Mouse (Mus musculus) lung, embryonic 14.5 days (tissue): ENCODE results near the gene Vps33b. TPM values are rescaled to one million over a fixed set of nuclear protein-coding genes. Genes with fewer than 3 reads are reported as not detected.
A peak's percentile ranks its signal among the peaks of the same experiment; 100 is the strongest.

Source experiments
- ATAC-seq: fragments of 200-750 bp; cut with Nextera tagmentation; 2 replicates; pipeline ENCODE4 v1.8.0; 2017; ENCODE audit warnings: mild to moderate bottlenecking, moderate TSS enrichment, moderate library complexity; ENCODE audit not compliant: insufficient read depth
- DNase-seq: peaks from one replicate; pipeline ENCODE4 v3.0.0-alpha.2; 2015
- H3K27ac ChIP-seq: fragments of 300-500 bp; sonication (generic); 2 replicates; pipeline ENCODE4 v1.5.1; 2014; ENCODE audit warnings: low read depth, mild to moderate bottlenecking, moderate library complexity
- H3K27me3 ChIP-seq: fragments of 300-500 bp; sonication (generic); 2 replicates; pipeline ENCODE4 v1.6.1; 2014; ENCODE audit warnings: low read length, control low read depth; ENCODE audit not compliant: insufficient read depth
- H3K36me3 ChIP-seq: fragments of 300-500 bp; sonication (generic); 2 replicates; pipeline ENCODE4 v1.6.1; 2014; ENCODE audit warnings: control low read depth; ENCODE audit not compliant: insufficient read depth
- H3K4me1 ChIP-seq: fragments of 300-500 bp; sonication (generic); 2 replicates; pipeline ENCODE4 v1.6.1; 2014; ENCODE audit warnings: antibody characterized with exemption, control low read depth; ENCODE audit not compliant: insufficient read depth
- H3K4me2 ChIP-seq: fragments of 300-500 bp; sonication (generic); 2 replicates; pipeline ENCODE4 v1.6.1; 2014; ENCODE audit warnings: mild to moderate bottlenecking
- H3K4me3 ChIP-seq: fragments of 300-500 bp; sonication (generic); 2 replicates; pipeline ENCODE4 v1.5.1; 2014; ENCODE audit warnings: low read depth, low read length
- H3K9ac ChIP-seq: fragments of 300-500 bp; sonication (generic); 2 replicates; pipeline ENCODE4 v1.6.1; 2014
- H3K9me3 ChIP-seq: fragments of 300-500 bp; sonication (generic); 2 replicates; pipeline ENCODE4 v1.6.1; 2016; ENCODE audit warnings: low read depth, low read length, control low read depth
- CTCF ChIP-seq: IDR thresholded peaks from 2 replicates; pipeline ENCODE4 v1.5.1; 2016; ENCODE audit warnings: antibody characterized with exemption, low read depth
- WGBS: fragments of 180-500 bp; shearing (Covaris S2); extraction: QIAGEN DNeasy Blood & Tissue Kit; methylation state at CpG from one replicate; pipeline ENCODE4 v1.1.7; 2014; 5-methylcytosine and 5-hydroxymethylcytosine counted together
- polyA plus RNA-seq: library from polyadenylated mRNA; unstranded; fragments of >200 nt; fragmentation: Nextera tagmentation; extraction: Ambion mirVana; gene quantifications from 2 replicates; pipeline ENCODE4 v1.2.1, GENCODE M21; 2014

Vps33b gene
- polyA plus RNA-seq, 1 experiment from 2014 or later: 11.6 TPM

DNA sequence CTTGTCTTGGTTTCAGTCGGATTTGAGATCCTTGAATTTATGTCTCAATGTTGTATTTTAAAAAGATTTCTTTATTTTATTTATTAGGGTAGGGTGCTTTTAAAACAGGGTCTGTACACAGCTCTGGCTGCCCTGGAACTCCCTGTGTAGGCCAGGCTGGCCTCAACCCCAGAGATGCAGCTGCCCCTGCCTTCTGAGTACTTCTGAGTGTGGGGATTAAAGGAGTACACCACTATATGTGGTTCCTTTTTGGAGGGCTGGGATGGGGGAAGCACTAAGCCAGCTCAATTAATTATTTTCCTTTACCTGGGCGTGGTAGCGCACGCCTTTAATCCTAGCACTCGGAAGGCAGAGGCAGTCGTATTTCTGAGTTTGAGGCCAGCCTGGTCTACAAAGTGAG lies 27.0 kb downstream of the Vps33b start:
- ATAC-seq (no peak), DNase-seq (no peak)
- Histone ChIP-seq H3K36me3 (peaks cover 27% of the 10 kb centered on the region), H3K9me3 (no peaks in the 10 kb centered on the region), H3K4me3 (no peak overlapping the region), H3K4me2 (peak overlapping the region; percentile 73), H3K27me3 (no peaks in the 10 kb centered on the region), H3K27ac (no peak overlapping the region), H3K9ac (no peak overlapping the region), H3K4me1 (peaks cover 7% of the 10 kb centered on the region; the same call in 1 of the 2 replicates)
- TF ChIP-seq CTCF: no peak
- 90% methylated on average over 6 of the region's 6 CpGs for WGBS

DNA sequence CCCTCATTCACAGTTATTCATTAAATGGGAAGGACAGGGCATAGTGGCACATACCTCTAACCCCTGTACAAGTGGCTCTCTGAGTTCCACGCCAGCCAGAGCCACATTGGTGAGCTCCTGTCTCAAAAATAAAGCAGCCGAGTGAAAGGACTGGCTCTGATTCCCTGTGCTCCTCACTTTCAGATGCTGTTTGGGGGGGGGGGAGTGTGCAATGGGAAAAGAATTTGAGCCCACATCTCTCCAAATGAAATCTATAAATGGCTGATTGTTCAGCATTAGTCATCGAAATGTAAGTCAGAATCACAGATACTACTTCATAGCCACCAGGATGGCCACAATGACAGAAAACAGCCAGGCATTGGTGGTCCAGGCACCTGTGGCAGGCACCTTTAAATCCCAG lies 27.6 kb downstream of the Vps33b start:
- DNase-seq: no peak
- Histone ChIP-seq H3K4me2 (no peak overlapping the region), H3K4me3 (no peak overlapping the region), H3K36me3 (peaks cover 33% of the 10 kb centered on the region), H3K9ac (peak overlapping the region; percentile 18; the same call in 1 of the 2 replicates), H3K4me1 (peaks cover 7% of the 10 kb centered on the region; the same call in 1 of the 2 replicates), H3K27ac (no peak overlapping the region), H3K9me3 (no peaks in the 10 kb centered on the region), H3K27me3 (no peaks in the 10 kb centered on the region)
- no peak for ATAC-seq
- no peak for TF ChIP-seq CTCF
- WGBS: 82% methylated on average over 3 of the region's 3 CpGs

DNA sequence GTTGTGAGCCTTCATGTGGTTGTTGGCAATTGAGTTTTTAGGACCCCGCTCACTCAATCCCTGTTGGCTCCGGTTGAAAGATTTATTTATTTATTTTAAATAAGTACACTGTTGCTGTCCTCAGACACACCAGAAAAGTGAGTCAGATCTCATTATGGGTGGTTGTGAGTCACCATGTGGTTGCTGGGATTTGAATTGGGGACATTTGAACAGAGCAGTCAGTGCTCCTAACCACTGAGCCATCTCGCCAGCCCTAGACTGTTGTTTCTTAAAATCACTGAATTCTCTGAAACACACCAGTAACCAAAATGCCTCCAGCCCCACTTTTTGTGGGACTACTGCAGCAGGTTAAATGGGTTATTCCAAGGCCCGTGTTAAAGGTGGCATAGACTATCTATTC lies 29.3 kb downstream of the Vps33b start:
- Histone ChIP-seq H3K9me3 (no peaks in the 10 kb centered on the region), H3K27me3 (no peaks in the 10 kb centered on the region), H3K9ac (no peak overlapping the region), H3K4me1 (peaks cover 7% of the 10 kb centered on the region; the same call in 1 of the 2 replicates), H3K27ac (no peak overlapping the region), H3K4me3 (no peak overlapping the region), H3K4me2 (no peak overlapping the region), H3K36me3 (peaks cover 48% of the 10 kb centered on the region)
- ATAC-seq (no peak), DNase-seq (no peak)
- TF ChIP-seq CTCF: no peak
- WGBS: 87% methylated on average over 4 of the region's 4 CpGs

DNA sequence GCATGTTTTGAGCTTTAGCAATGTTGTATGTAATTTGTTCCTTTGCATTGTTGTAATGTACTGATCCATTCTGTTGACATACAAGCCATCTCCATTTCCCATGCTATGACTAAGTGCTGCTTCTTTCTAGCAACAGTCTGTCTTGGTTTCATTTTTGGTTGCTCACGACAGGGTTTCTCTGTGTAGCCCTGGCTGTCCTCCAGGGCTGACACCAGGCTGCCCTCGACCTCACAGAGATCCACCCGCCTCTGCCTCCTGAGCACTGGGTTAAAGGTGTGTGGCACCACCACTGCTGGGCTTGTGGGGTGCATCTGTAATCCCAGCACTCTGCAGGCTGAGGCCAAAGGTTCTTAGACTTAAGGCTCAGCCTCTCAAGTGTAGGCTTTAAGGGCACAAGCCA lies 30.1 kb downstream of the Vps33b start:
- no peak overlapping the region for H3K27ac ChIP-seq
- peaks cover 7% of the 10 kb centered on the region; the same call in 1 of the 2 replicates for H3K4me1 ChIP-seq
- no peak overlapping the region for H3K9ac ChIP-seq
- ATAC-seq (no peak), DNase-seq (no peak)
- no peaks in the 10 kb centered on the region for H3K27me3 ChIP-seq
- WGBS: 87% methylated on average over 3 of the region's 3 CpGs
- no peak overlapping the region for H3K4me2 ChIP-seq
- H3K4me3 ChIP-seq: no peak overlapping the region
- no peak for TF ChIP-seq CTCF
- peaks cover 56% of the 10 kb centered on the region for H3K36me3 ChIP-seq
- H3K9me3 ChIP-seq: no peaks in the 10 kb centered on the region

DNA sequence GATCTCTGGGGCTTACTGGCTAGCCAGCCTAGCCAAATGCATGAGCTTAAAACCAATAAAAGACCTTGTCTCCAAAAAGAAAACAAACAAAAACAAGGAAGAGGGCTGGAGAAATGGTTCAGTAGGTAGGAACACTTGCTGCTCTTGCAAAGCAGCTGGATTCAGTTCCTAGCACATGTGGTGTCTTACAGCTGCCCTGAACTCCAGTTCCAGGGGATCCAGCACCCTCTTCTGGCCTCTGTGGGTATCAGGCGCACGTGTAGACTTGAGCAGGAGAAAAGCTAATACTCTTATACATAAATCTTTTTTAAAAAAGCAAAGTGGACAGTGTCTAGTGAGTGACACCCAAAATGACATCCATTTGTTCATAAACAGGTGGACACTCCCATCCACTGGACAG lies 32.1 kb downstream of the Vps33b start:
- ATAC-seq (no peak), DNase-seq (no peak)
- H3K4me2 ChIP-seq: no peak overlapping the region
- H3K36me3 ChIP-seq: peaks cover 76% of the 10 kb centered on the region
- H3K4me1 ChIP-seq: no peaks in the 10 kb centered on the region
- no peak overlapping the region for H3K9ac ChIP-seq
- H3K9me3 ChIP-seq: no peaks in the 10 kb centered on the region
- peak; percentile 26; the same call in 1 of the 2 replicates for TF ChIP-seq CTCF
- H3K27me3 ChIP-seq: no peaks in the 10 kb centered on the region
- no peak overlapping the region for H3K27ac ChIP-seq
- no peak overlapping the region for H3K4me3 ChIP-seq
- 88% methylated on average over 2 of the region's 2 CpGs for whole genome bisulfite sequencing

DNA sequence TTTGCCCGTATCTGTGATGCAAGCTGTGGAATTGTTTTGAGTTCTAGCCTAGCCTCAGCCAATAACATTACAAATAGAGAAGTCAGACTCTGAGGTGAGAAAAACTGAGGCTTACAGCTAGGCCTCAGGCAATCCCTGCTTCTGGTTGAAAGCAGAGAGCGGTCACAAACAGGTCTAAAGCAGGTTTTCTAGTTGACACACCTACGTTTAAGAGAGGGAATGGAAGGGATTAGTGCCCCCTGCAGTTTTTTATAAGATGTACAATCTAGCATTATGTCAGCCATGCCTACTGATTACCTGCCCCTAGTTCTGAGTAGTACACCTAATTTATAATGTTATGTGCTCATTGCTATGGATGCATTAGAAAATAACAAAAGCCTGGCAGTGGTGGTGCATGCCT lies 38.3 kb downstream of the Vps33b start:
- no peak overlapping the region for H3K9ac ChIP-seq
- DNase-seq: no peak
- no peak overlapping the region for H3K4me3 ChIP-seq
- no peaks in the 10 kb centered on the region for H3K9me3 ChIP-seq
- no peaks in the 10 kb centered on the region for H3K4me1 ChIP-seq
- WGBS: 77% methylated on average over 3 of the region's 3 CpGs
- H3K36me3 ChIP-seq: peaks cover 100% of the 10 kb centered on the region
- H3K27me3 ChIP-seq: no peaks in the 10 kb centered on the region
- no peak overlapping the region for H3K27ac ChIP-seq
- no peak for TF ChIP-seq CTCF
- ATAC-seq: no peak
- H3K4me2 ChIP-seq: no peak overlapping the region

DNA sequence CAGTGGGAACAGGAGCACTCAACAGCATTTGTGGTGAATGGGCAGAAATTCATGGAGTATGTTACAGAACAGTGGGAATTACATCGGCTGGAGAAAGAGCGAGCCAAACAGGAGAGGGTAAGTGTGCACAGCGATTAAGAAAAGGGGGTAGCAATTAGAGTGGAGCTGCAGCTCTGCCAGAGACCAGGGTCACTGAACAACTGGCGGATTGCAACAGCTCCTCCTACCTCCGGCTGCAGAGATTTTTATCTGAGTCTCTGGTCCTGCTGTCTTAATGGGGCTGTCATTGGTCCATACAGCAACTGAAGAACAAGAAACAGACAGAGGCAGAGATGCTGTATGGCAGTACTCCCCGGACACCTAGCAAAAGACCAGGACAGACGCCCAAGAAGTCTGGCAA lies 41.3 kb downstream of the Vps33b start:
- DNase-seq: no peak
- Histone ChIP-seq H3K36me3 (peaks cover 100% of the 10 kb centered on the region), H3K27ac (no peak overlapping the region), H3K4me2 (no peak overlapping the region), H3K9ac (no peak overlapping the region), H3K4me3 (no peak overlapping the region), H3K9me3 (no peaks in the 10 kb centered on the region), H3K4me1 (no peaks in the 10 kb centered on the region), H3K27me3 (no peaks in the 10 kb centered on the region)
- 81% methylated on average over 7 of the region's 7 CpGs for WGBS
- TF ChIP-seq CTCF: no peak
- no peak for ATAC-seq

DNA sequence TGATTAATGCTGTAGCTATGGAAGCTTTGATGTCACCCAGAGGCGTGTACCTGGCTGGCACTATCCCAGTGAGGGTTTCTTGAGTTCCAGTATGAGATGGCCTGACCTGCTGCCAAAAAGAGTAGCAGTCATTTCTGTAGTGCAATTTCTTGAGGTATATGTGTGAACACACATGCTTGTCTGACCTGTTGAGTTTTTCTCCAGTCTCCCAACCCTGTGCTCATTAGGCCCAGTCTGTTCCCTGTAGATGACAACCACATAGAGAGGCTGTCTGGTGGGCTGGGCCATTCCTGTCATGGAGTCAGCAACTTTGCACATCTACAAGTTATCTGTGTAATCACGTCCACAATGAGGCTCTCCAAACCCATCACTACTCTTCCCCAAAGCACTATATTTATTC lies 46.3 kb downstream of the Vps33b start:
- peaks cover 88% of the 10 kb centered on the region for H3K36me3 ChIP-seq
- no peak for TF ChIP-seq CTCF
- no peak overlapping the region for H3K27ac ChIP-seq
- no peak for DNase-seq
- ATAC-seq: no peak
- H3K4me2 ChIP-seq: no peak overlapping the region
- 75% methylated on average over 2 of the region's 2 CpGs for WGBS
- no peaks in the 10 kb centered on the region for H3K9me3 ChIP-seq
- no peaks in the 10 kb centered on the region for H3K27me3 ChIP-seq
- H3K4me1 ChIP-seq: no peaks in the 10 kb centered on the region
- no peak overlapping the region for H3K9ac ChIP-seq
- H3K4me3 ChIP-seq: no peak overlapping the region
